Mouse (Mus musculus) kidney, adult 9 months (tissue): ENCODE data around the gene Nrros.
A peak's percentile ranks its signal among the peaks of the same experiment; 100 is the strongest.

ENCODE experiments used
- DNase-seq: peaks from one replicate; pipeline ENCODE4 v3.0.0; 2022

Nrros gene

GRCm38 (mm10) chr16:32165281-32165821 lies at the start of gene Nrros:
Gene Nrros (minus strand): TSS chr16:32165594.
- peak; percentile 50 for DNase-seq

GRCm38 (mm10) chr16:32214804-32215576 lies 49.6 kb upstream of the Nrros start:
- DNase-seq = no peak

GRCm38 (mm10) chr16:32214156-32214555 lies 48.8 kb upstream of the Nrros start:
- no peak for DNase-seq

GRCm38 (mm10) chr16:32204902-32205301 lies 39.5 kb upstream of the Nrros start:
- no peak for DNase-seq

GRCm38 (mm10) chr16:32202681-32203080 lies 37.3 kb upstream of the Nrros start:
- peak; percentile 67 for DNase-seq

- peak; percentile 36 for DNase-seq
These were observed 35.6 kb upstream of the Nrros start for GRCm38 (mm10) chr16:32201004-32201325.

GRCm38 (mm10) chr16:32200256-32201003 lies 35.0 kb upstream of the Nrros start:
- DNase-seq = peak; percentile 38

GRCm38 (mm10) chr16:32190011-32190441 lies 24.6 kb upstream of the Nrros start:
- DNase-seq = peak; percentile 32

GRCm38 (mm10) chr16:32189109-32189508 lies 23.7 kb upstream of the Nrros start:
- peak; percentile 40 for DNase-seq

- DNase-seq = no peak
These were observed 20.7 kb upstream of the Nrros start for GRCm38 (mm10) chr16:32186056-32186455.

GRCm38 (mm10) chr16:32179333-32179901 lies 14.0 kb upstream of the Nrros start, which contains the start of gene Bex6:
Gene Bex6 (plus strand): TSS chr16:32179823.
- DNase-seq = no peak

GRCm38 (mm10) chr16:32176896-32177686 lies 11.7 kb upstream of the Nrros start:
- DNase-seq = no peak

- no peak for DNase-seq
These were observed 9.6 kb upstream of the Nrros start for GRCm38 (mm10) chr16:32175029-32175428.

GRCm38 (mm10) chr16:32174340-32175005 lies 9.1 kb upstream of the Nrros start:
- DNase-seq = no peak

- DNase-seq = no peak
These were observed 8.0 kb upstream of the Nrros start for GRCm38 (mm10) chr16:32173401-32173800.

GRCm38 (mm10) chr16:32171031-32171731 lies 5.8 kb upstream of the Nrros start:
- no peak for DNase-seq

GRCm38 (mm10) chr16:32167819-32168545 lies 2.6 kb upstream of the Nrros start:
- DNase-seq = no peak

- DNase-seq = no peak
These were observed 882 bp downstream of the Nrros start for GRCm38 (mm10) chr16:32164396-32165027.

- no peak for DNase-seq
These were observed 1.5 kb downstream of the Nrros start for GRCm38 (mm10) chr16:32163891-32164290.

GRCm38 (mm10) chr16:32163392-32163791 lies 2.0 kb downstream of the Nrros start:
- peak; percentile 51 for DNase-seq
